Mouse (Mus musculus): ENCODE measurements around the gene Olfr71. TPM values are rescaled to one million over a fixed set of nuclear protein-coding genes. Genes with fewer than 3 reads are reported as not detected.

Gene Olfr71
- polyA plus RNA-seq (2015; fragmentation: Nextera tagmentation; extraction: Ambion mirVana) = not detected in 2 replicates

GRCm38 (mm10) chr4:43709869-43710268 is at the start of gene Olfr71:
Gene Olfr71, minus strand, starts transcription at chr4:43710255.
- Histone ChIP-seq H3K4me3 (ENCODE audit: low read depth, low read length) (no peak within 1 kb of the TSS), H3K4me2 (ENCODE audit: low read depth, low read length) (no peak within 1 kb of the TSS), H3K27me3 (ENCODE audit: control insufficient read depth, insufficient read depth, low read depth, low read length) (0 out of 2 replicates have a peak, but pooled peaks cover 4% of the 10 kb centered on the region), H3K9ac (ENCODE audit: low read depth, low read length) (no peak within 1 kb of the TSS), H3K36me3 (ENCODE audit: control insufficient read depth, insufficient read depth) (no peaks in the 10 kb centered on the region), H3K27ac (ENCODE audit: low read length) (no peak within 1 kb of the TSS), H3K4me1 (ENCODE audit: control insufficient read depth, low read depth, low read length) (no peaks in the 10 kb centered on the region), H3K9me3 (replicated peaks; ENCODE audit: control insufficient read depth, low read length) (no peaks in the 10 kb centered on the region)
- no peak for ATAC-seq (ENCODE audit: low read depth)
- WGBS (ENCODE audit: insufficient replicate concordance) = 50% methylated on average over 6 of the region's 6 CpGs

- Histone ChIP-seq H3K9ac (ENCODE audit: low read depth, low read length) (no peak overlapping the region), H3K4me3 (ENCODE audit: low read depth, low read length) (no peak overlapping the region), H3K36me3 (ENCODE audit: control insufficient read depth, insufficient read depth) (no peaks in the 10 kb centered on the region), H3K27ac (ENCODE audit: low read length) (no peak overlapping the region), H3K4me1 (ENCODE audit: control insufficient read depth, low read depth, low read length) (no peaks in the 10 kb centered on the region), H3K4me2 (ENCODE audit: low read depth, low read length) (no peak overlapping the region), H3K27me3 (ENCODE audit: control insufficient read depth, insufficient read depth, low read depth, low read length) (no peaks in the 10 kb centered on the region), H3K9me3 (replicated peaks; ENCODE audit: control insufficient read depth, low read length) (no peaks in the 10 kb centered on the region)
- ATAC-seq (ENCODE audit: low read depth) = no peak
- WGBS (ENCODE audit: insufficient replicate concordance) = 28% methylated on average over 6 of the region's 6 CpGs
Observed at GRCm38 (mm10) chr4:43757213-43757612, 47.2 kb upstream of the Olfr71 start.

- no peak for ATAC-seq (ENCODE audit: low read depth)
Observed at GRCm38 (mm10) chr4:43745187-43745586, 35.1 kb upstream of the Olfr71 start.

GRCm38 (mm10) chr4:43743099-43743498 is 33.0 kb upstream of the Olfr71 start:
- WGBS (ENCODE audit: insufficient replicate concordance) = 33% methylated on average over 1 of the region's 1 CpGs
- no peak for ATAC-seq (ENCODE audit: low read depth)

More at GRCm38 (mm10) chr4:43745187-43745586, 35.1 kb upstream of the Olfr71 start:
- H3K9me3 ChIP-seq (replicated peaks; ENCODE audit: control insufficient read depth, low read length) = peaks cover 3% of the 10 kb centered on the region; the same call in 1 of the 2 replicates
- no peaks in the 10 kb centered on the region for H3K36me3 ChIP-seq (ENCODE audit: control insufficient read depth, insufficient read depth)
- no peaks in the 10 kb centered on the region for H3K4me1 ChIP-seq (ENCODE audit: control insufficient read depth, low read depth, low read length)
- H3K4me3 ChIP-seq (ENCODE audit: low read depth, low read length) = no peak overlapping the region
- no peak overlapping the region for H3K27ac ChIP-seq (ENCODE audit: low read length)
- H3K4me2 ChIP-seq (ENCODE audit: low read depth, low read length) = no peak overlapping the region
- H3K9ac ChIP-seq (ENCODE audit: low read depth, low read length) = no peak overlapping the region
- no peaks in the 10 kb centered on the region for H3K27me3 ChIP-seq (ENCODE audit: control insufficient read depth, insufficient read depth, low read depth, low read length)
- WGBS (ENCODE audit: insufficient replicate concordance) = 9% methylated on average over 6 of the region's 6 CpGs

GRCm38 (mm10) chr4:43742637-43743036 is 32.6 kb upstream of the Olfr71 start:
- WGBS (ENCODE audit: insufficient replicate concordance) = 41% methylated on average over 4 of the region's 4 CpGs
- Histone ChIP-seq H3K36me3 (ENCODE audit: control insufficient read depth, insufficient read depth) (no peaks in the 10 kb centered on the region), H3K9me3 (replicated peaks; ENCODE audit: control insufficient read depth, low read length) (no peaks in the 10 kb centered on the region), H3K9ac (ENCODE audit: low read depth, low read length) (no peak overlapping the region), H3K4me1 (ENCODE audit: control insufficient read depth, low read depth, low read length) (no peaks in the 10 kb centered on the region), H3K4me3 (ENCODE audit: low read depth, low read length) (no peak overlapping the region), H3K27me3 (ENCODE audit: control insufficient read depth, insufficient read depth, low read depth, low read length) (no peaks in the 10 kb centered on the region), H3K27ac (ENCODE audit: low read length) (no peak overlapping the region), H3K4me2 (ENCODE audit: low read depth, low read length) (no peak overlapping the region)
- ATAC-seq (ENCODE audit: low read depth) = no peak

More at GRCm38 (mm10) chr4:43743099-43743498, 33.0 kb upstream of the Olfr71 start:
- H3K9me3 ChIP-seq (replicated peaks; ENCODE audit: control insufficient read depth, low read length) = no peaks in the 10 kb centered on the region
- H3K4me2 ChIP-seq (ENCODE audit: low read depth, low read length) = no peak overlapping the region
- no peaks in the 10 kb centered on the region for H3K36me3 ChIP-seq (ENCODE audit: control insufficient read depth, insufficient read depth)
- H3K27ac ChIP-seq (ENCODE audit: low read length) = no peak overlapping the region
- no peak overlapping the region for H3K4me3 ChIP-seq (ENCODE audit: low read depth, low read length)
- H3K4me1 ChIP-seq (ENCODE audit: control insufficient read depth, low read depth, low read length) = no peaks in the 10 kb centered on the region
- no peaks in the 10 kb centered on the region for H3K27me3 ChIP-seq (ENCODE audit: control insufficient read depth, insufficient read depth, low read depth, low read length)
- H3K9ac ChIP-seq (ENCODE audit: low read depth, low read length) = no peak overlapping the region

- no peak for ATAC-seq (ENCODE audit: low read depth)
- Histone ChIP-seq H3K4me2 (ENCODE audit: low read depth, low read length) (no peak overlapping the region), H3K9me3 (replicated peaks; ENCODE audit: control insufficient read depth, low read length) (no peaks in the 10 kb centered on the region), H3K4me1 (ENCODE audit: control insufficient read depth, low read depth, low read length) (no peaks in the 10 kb centered on the region), H3K4me3 (ENCODE audit: low read depth, low read length) (no peak overlapping the region), H3K27ac (ENCODE audit: low read length) (no peak overlapping the region), H3K9ac (ENCODE audit: low read depth, low read length) (no peak overlapping the region), H3K27me3 (ENCODE audit: control insufficient read depth, insufficient read depth, low read depth, low read length) (no peaks in the 10 kb centered on the region), H3K36me3 (ENCODE audit: control insufficient read depth, insufficient read depth) (no peaks in the 10 kb centered on the region)
- WGBS (ENCODE audit: insufficient replicate concordance) = 43% methylated on average over 5 of the region's 5 CpGs
Observed at GRCm38 (mm10) chr4:43741526-43741925, 31.5 kb upstream of the Olfr71 start.

- no peak for ATAC-seq (ENCODE audit: low read depth)
- no peak overlapping the region for H3K27ac ChIP-seq (ENCODE audit: low read length)
- no peaks in the 10 kb centered on the region for H3K27me3 ChIP-seq (ENCODE audit: control insufficient read depth, insufficient read depth, low read depth, low read length)
- H3K9me3 ChIP-seq (replicated peaks; ENCODE audit: control insufficient read depth, low read length) = no peaks in the 10 kb centered on the region
- H3K9ac ChIP-seq (ENCODE audit: low read depth, low read length) = no peak overlapping the region
- no peak overlapping the region for H3K4me3 ChIP-seq (ENCODE audit: low read depth, low read length)
- 57% methylated on average over 8 of the region's 8 CpGs for WGBS (ENCODE audit: insufficient replicate concordance)
- H3K4me1 ChIP-seq (ENCODE audit: control insufficient read depth, low read depth, low read length) = no peaks in the 10 kb centered on the region
- H3K4me2 ChIP-seq (ENCODE audit: low read depth, low read length) = no peak overlapping the region
- H3K36me3 ChIP-seq (ENCODE audit: control insufficient read depth, insufficient read depth) = no peaks in the 10 kb centered on the region
Observed at GRCm38 (mm10) chr4:43738989-43739674, 29.1 kb upstream of the Olfr71 start.

- no peaks in the 10 kb centered on the region for H3K4me1 ChIP-seq (ENCODE audit: control insufficient read depth, low read depth, low read length)
- no peaks in the 10 kb centered on the region for H3K9me3 ChIP-seq (replicated peaks; ENCODE audit: control insufficient read depth, low read length)
- no peak overlapping the region for H3K27ac ChIP-seq (ENCODE audit: low read length)
- H3K27me3 ChIP-seq (ENCODE audit: control insufficient read depth, insufficient read depth, low read depth, low read length) = no peaks in the 10 kb centered on the region
- ATAC-seq (ENCODE audit: low read depth) = no peak
- H3K4me3 ChIP-seq (ENCODE audit: low read depth, low read length) = no peak overlapping the region
- H3K9ac ChIP-seq (ENCODE audit: low read depth, low read length) = no peak overlapping the region
- no peaks in the 10 kb centered on the region for H3K36me3 ChIP-seq (ENCODE audit: control insufficient read depth, insufficient read depth)
- H3K4me2 ChIP-seq (ENCODE audit: low read depth, low read length) = no peak overlapping the region
- 55% methylated on average over 6 of the region's 6 CpGs for WGBS (ENCODE audit: insufficient replicate concordance)
Observed at GRCm38 (mm10) chr4:43737144-43737543, 27.1 kb upstream of the Olfr71 start.

- Histone ChIP-seq H3K36me3 (ENCODE audit: control insufficient read depth, insufficient read depth) (no peaks in the 10 kb centered on the region), H3K4me3 (ENCODE audit: low read depth, low read length) (no peak overlapping the region), H3K4me2 (ENCODE audit: low read depth, low read length) (no peak overlapping the region), H3K27me3 (ENCODE audit: control insufficient read depth, insufficient read depth, low read depth, low read length) (no peaks in the 10 kb centered on the region), H3K9me3 (replicated peaks; ENCODE audit: control insufficient read depth, low read length) (no peaks in the 10 kb centered on the region), H3K9ac (ENCODE audit: low read depth, low read length) (no peak overlapping the region), H3K4me1 (ENCODE audit: control insufficient read depth, low read depth, low read length) (peaks cover 6% of the 10 kb centered on the region), H3K27ac (ENCODE audit: low read length) (no peak overlapping the region)
- no peak for ATAC-seq (ENCODE audit: low read depth)
- 69% methylated on average over 5 of the region's 5 CpGs for WGBS (ENCODE audit: insufficient replicate concordance)
Observed at GRCm38 (mm10) chr4:43733186-43733585, 23.1 kb upstream of the Olfr71 start.

Measured in liver, embryonic 16.5 days (tissue).